9 mouse cellular contexts compared by ENCODE assay signal in the genomic region with DNA sequence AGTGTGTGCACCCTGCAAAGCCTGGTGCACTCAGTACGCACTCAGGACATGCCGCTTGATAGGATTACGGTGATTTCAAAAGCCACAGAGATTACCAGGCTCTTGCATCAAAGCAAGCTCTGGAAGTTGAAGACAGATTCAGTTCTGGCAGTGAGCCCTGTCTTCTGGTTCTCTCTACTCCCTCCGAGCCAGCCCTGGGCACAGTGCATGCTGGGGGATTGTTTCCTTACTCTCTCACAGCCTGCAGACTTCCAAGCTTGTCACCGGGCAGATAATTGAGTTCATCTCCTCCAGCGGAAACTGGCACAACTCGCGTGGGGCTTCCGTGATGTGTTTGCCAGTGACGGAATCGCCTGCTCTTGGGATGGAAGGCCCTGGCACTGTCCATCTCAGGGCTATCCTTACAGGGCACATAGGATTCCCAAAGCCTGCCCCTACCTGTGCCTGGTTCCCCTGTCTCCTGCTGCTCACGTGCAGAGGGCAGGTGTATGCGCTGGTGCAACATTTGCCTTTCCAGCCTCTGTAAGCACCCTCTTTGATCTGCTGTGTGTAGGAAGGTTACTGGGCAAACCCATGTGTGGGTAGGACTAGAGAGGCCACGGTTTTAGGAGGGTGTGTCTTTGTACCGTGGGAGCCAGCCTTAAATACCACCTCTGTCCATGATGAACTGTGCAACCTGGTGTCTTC. TPM values are rescaled to one million over a fixed set of nuclear protein-coding genes. Genes with fewer than 3 reads are reported as not detected.
DNase-seq lines count a peak whose midpoint lies in the region; ATAC-seq lines count a peak whose summit lies in the region.
"Had no signal": no experiment of that assay in that cellular context is flagged by ENCODE, and none has a peak within 500 bp of the region (broad histone marks: within the 10 kb centered on the region; RNA-seq: fewer than 3 reads in every experiment).

No protein-coding gene starts in this region.

- WGBS in midbrain, embryonic 12.5 days: 55% methylated on average over 15 of the region's 15 CpGs

- no peaks in the 10 kb centered on the region for H3K36me3 ChIP-seq in midbrain, embryonic 12.5 days

- H3K4me1 ChIP-seq in midbrain, embryonic 12.5 days: peaks cover 3% of the 10 kb centered on the region; the same call in 1 of the 2 replicates

- H3K9me3 ChIP-seq in midbrain, embryonic 12.5 days: no peaks in the 10 kb centered on the region

- H3K27ac ChIP-seq in midbrain, embryonic 12.5 days (replicated peaks): 0 out of 2 replicates have a peak overlapping the region, but pooled peaks have one; percentile 11
- H3K27ac ChIP-seq: liver, embryonic 14.5 days had no signal

- peak; percentile 45 to 58 for DNase-seq in heart, adult 18-20 months
- no peak for DNase-seq in heart, adult 9 months (ENCODE audit: low spot score in 2 of 2)
- peak; percentile 64 for DNase-seq in adrenal gland, adult 8-10 months
- peak; percentile 28 to 61 for DNase-seq in frontal cortex, postnatal 36 days (ENCODE audit: low spot score in 2 of 2)
- peak; percentile 43 to 62 for DNase-seq in kidney, postnatal 25 days
- DNase-seq in thymus, postnatal 25 days: no peak
- no peak for DNase-seq in B cell, adult 2 months

- no peak overlapping the region; the same call in 1 of the 2 replicates for H3K4me2 ChIP-seq in midbrain, embryonic 12.5 days (replicated peaks)

- H3K27me3 ChIP-seq in midbrain, embryonic 12.5 days: peaks cover 5% of the 10 kb centered on the region; the same call in 1 of the 2 replicates

- no peak overlapping the region for H3K9ac ChIP-seq in midbrain, embryonic 12.5 days (replicated peaks)
- H3K9ac ChIP-seq: liver, embryonic 14.5 days had no signal

- peak; percentile 58 for ATAC-seq in midbrain, embryonic 12.5 days (ENCODE audit: low FRiP score, low read depth)

- no peak overlapping the region for H3K4me3 ChIP-seq in midbrain, embryonic 12.5 days

RNA-seq across cellular contexts. Expression of gene Hspb8, which starts 32.7 kb away (rescaled TPM):
- total RNA-seq in heart, adult 18-20 months (2021): 100 to 1,000 TPM; 423 to 471 TPM
- 100 to 1,000 TPM; 111 to 179 (median 142) TPM for total RNA-seq in adrenal gland, adult 8-10 months (2022)
- 5.7 and 6.0 TPM in 2 replicates for polyA plus RNA-seq in midbrain, embryonic 12.5 days (2016; fragmentation: Nextera tagmentation; extraction: Ambion mirVana)

Comparison
In these comparisons a context has a peak if more than half of its experiments do, and no peak if none do; other contexts are left out.
1. DNase-seq: peak in heart, adult 18-20 months (2 of 2), adrenal gland, adult 8-10 months (single experiment), frontal cortex, postnatal 36 days (2 of 2) and kidney, postnatal 25 days (2 of 2); none in heart, adult 9 months (0 of 2), thymus, postnatal 25 days (single experiment) and B cell, adult 2 months (0 of 2).